Mouse (Mus musculus) G1E-ER4 (cell line): ENCODE measurements around the gene Pde4c. TPM values are rescaled to one million over a fixed set of nuclear protein-coding genes. Genes with fewer than 3 reads are reported as not detected.

Experiments
- GATA1 ChIP-seq: IDR thresholded peaks from one replicate; pipeline ENCODE4 v1.8.0; 2012; ENCODE audit warnings: low read length, inconsistent platforms
- polyA plus RNA-seq: library from polyadenylated mRNA; stranded (reverse); fragments of >175 nt; gene quantifications from 2 replicates; pipeline ENCODE4 v1.2.3, GENCODE M21; 2012

Gene Pde4c
- polyA plus RNA-seq, 1 experiment = 1.2 TPM

DNA sequence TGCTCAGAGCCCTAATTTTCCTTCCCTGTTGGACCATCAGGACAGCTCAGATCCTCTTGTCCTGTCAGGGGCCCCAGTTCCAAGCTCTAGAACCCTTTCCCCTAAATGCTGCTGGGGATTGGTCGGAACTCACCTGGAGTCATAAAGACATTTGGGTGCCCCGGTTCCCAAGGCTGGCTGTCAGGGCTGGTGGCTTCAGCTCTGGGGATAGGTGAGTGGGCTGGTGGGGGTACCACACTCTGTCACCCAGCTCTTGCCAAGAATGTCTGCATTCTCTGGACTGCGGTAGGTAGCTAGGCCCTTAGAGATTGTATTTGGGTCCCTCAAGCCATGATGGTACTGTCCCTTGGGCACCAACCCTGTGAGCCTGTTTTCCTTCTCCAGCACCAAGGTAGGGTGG is 20.2 kb upstream of the Pde4c start, which contains the start of gene Iqcn:
Gene Iqcn (plus strand): TSS at position 171 of the 400 bp plus-strand sequence.
- no peak for TF ChIP-seq GATA1

DNA sequence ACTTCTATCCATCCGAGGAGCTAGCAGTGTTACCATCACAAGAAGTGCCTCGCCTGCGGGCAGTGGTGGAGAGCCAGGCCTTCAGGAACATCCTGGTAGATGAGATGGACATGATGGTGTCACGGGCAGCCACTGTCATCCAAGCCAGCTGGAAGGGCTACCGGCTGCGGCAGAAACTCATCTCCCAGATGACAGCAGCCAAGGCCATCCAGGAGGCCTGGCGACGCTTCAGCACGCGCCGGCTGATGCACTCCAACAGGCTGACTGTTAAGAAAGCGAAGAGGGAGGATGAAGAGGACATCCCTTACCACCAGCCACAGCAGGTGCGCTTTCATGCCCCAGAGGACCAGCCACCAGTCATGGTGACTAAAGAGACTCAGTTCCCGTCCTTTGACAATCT is 15.2 kb upstream of the Pde4c start:
- TF ChIP-seq GATA1 = no peak

DNA sequence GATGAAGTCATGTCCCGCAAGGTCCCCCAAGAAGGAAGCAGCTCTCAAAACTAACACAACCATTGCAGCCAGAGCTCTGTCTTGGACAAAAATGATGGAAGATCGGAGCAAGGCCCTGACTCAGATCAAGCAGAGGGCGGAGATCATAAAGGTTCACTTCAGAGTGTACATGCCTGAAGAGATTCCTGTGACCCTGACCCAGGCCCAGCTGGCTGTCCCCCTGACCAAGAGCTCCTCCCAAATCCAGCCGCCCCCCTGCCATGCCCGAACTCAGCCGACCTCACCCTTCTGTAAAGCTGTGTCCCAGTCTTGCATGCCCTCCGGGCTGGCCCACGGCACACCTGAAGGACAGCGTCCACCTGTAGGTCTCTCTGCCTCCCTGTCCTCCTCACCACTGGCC is 13.7 kb upstream of the Pde4c start:
- no peak for TF ChIP-seq GATA1

DNA sequence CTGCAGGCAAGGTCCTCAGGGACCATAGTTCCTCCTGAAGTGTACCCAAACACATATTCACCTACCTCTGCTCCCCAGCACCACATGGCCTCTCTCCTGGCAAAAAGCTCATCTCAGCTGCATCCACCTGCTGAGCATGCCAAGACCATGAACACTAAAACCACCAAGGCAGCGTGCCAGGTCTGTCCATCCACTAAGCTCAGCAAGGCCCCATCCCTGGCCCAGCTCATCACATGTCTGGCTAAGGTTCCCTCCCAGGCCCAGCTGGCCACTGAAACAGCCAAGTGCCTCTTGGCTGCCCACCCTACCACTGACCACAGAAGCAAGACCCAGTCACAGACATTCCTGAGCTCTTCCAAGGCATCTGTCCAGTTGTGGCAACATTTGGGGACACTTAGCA is 13.2 kb upstream of the Pde4c start:
- TF ChIP-seq GATA1 = no peak

DNA sequence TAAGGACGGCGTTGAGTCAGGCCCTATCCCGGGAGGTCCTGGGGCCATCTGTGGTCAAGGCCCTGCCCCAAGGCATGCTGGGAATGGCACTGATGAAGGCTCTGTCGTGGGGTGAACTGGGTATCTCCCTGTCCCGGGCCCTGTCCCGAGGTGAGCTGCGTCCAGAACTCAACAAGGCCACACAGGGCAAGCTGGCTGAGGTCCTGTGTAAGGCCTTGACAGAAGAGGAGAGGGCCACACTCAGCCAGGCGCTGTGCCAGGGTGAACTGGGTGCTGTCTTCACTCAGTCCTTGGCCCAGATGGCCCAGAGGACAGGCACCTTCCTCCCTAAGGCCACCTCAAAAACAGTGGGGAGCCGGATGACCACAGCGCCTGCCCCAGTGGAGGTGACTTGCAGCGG is 12.5 kb upstream of the Pde4c start:
- no peak for TF ChIP-seq GATA1

DNA sequence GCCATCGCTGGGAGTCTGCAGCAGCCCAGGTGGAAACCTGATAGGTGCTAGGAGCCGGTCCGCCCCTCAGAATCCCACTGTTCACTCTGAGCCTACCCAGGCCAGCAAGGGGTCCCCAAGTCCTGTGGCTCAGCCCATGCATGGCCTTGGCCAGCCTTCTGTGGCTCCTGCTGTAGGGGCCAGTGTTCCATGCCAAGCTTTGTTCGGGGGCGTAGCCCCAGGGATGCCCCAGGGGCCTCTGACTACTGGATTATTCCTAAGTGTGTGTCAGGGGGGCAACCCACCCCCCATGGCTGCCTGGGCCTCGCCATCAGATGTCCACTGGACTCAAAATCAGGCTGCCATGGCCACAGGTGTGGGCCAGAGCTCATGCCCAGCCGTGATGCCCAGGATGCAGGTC is 9.5 kb upstream of the Pde4c start:
- no peak for TF ChIP-seq GATA1

DNA sequence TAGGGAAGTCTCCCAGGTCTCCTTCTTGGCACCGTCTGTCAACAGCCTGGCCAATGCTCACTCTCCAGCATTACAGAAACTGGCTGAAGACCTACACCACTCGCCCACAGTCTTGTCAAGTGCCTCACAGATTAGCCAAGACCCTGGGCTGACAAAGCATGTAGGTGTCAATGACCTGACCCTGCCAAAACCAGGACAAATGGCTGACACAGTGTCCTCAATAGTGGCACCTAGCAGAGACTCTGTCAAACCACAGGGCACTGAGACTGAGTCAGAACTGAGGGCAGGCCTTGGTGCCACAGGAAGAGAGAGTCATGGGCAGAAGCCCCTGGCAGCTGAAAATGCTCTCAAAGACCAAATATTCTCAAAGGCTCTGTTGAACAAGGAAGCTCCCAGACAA is 8.4 kb upstream of the Pde4c start:
- no peak for TF ChIP-seq GATA1

DNA sequence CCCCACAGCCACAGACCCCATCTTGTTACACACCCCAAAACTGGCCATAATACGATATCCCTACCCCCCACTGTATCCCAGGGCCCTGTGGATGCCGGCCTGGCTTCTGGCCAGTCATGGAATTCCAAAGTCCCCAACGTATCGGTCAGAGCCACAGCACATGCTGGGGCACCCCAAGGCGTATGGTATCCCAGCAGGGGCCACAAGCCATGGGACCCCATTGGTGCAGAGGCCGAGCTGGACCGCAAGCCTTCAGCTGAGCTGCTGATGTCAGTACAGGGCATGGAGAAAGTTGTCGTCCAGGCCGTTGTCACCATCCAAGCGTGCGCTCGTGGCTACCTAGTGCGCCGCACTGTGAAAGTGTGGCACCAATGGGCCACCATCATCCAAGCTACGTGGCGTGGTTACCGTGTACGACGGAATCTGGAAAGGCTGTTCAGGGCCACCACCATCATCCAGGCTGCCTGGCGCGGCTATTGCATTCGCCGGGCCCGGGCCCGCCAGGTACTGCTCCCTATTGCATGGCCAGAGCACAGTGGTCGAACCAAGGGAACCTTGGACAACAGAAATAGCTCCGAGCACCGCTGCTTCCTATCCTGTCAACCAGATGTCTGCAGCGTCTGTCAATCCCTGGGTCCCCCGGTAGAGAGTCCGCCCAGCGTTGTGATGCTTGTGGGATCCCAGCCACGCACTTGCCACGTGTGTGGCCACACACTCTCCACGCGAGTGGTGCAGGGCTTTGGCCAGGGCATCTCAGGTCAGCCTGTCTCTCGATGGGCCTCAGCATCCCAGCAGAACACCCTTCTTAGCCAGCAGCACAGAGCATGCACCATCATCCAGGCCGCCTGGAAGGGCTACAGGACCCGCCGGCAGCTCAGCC is 6.8 kb upstream of the Pde4c start:
- TF ChIP-seq GATA1 = no peak

DNA sequence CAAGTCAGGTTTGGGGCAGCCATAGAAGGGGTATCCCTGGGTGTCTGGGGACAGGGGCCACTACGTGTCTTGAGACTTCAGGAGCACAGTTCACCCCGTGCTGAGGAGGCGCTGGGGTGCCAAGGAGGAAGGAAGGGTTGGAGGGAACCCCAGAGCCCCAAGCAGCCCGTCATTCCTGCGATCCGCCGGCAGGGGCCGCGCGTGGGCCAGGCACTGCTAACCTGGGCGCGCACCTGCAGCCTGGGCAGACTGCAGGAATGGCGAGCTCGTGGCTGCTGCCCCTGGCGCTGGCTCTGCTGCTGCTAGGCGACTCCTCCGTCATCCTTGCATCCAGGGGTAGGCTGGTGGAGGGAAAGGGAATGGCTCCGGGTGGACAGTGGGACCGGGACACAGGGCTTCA is 5.2 kb upstream of the Pde4c start, which contains the start of gene Gm3336:
Gene Gm3336 (plus strand): TSS at position 247 of the 400 bp plus-strand sequence.
- no peak for TF ChIP-seq GATA1

DNA sequence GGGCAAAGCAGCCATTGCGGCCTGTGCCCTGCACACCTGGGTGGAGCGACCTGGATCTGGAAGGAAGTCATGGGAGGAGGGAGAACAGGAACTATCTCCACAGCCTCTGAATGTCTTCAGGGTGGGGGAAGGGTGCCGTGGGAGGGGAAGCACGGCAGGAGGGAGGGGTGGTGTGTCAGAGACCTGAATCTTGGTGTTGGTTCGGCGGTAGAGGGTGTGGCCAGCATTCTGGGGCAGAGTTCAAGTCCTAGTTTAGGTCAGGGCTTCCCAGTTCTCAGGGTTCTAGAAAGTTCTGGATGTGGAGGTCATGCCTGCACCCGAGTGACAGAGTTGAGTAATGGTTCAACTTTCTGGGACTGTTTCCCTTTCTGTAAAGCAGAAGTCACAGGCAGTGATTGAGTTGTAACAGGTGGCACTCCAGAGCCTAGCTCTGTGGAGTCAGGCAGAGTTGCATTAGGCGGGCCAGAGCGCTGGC is 3.7 kb upstream of the Pde4c start:
- TF ChIP-seq GATA1 = no peak

DNA sequence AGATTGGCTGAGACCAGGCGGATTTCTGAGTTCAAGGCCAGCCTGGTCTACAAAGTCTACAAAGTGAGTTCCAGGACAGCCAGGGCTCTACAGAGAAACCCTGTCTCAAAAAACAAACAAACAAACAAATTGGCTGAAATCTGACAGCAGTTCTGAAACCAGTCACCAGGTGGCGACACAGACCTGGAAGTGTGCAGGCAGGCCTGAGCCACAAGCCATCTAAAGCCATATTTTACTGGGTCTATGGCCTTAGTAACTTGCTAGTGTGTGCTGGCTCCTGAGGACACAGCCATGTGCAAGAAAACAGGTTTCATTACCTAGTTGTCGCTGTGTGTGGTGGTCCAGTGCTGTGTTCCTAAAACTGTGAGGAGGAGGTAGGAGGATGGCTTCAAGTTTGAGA is 2.8 kb upstream of the Pde4c start:
- no peak for TF ChIP-seq GATA1

DNA sequence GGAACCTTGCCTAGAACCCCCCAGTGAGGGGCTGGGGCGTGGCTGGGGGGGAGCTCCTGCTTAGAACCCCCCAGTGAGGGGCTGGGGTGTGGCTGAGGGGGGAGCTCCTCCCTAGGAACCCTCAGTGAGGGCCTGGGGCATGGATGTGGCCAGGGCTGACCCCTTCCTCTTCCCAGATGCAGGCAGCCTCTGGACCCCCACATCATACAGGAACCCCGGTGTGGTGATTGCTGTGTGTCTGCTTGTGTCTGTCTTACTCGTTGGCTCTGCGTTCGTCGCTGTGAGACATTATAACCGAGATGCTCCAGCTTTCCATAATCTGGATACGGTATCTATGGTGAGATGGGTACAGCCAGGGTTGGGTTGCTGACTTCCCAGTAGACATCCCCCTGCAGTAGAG is 1.9 kb upstream of the Pde4c start:
- no peak for TF ChIP-seq GATA1

DNA sequence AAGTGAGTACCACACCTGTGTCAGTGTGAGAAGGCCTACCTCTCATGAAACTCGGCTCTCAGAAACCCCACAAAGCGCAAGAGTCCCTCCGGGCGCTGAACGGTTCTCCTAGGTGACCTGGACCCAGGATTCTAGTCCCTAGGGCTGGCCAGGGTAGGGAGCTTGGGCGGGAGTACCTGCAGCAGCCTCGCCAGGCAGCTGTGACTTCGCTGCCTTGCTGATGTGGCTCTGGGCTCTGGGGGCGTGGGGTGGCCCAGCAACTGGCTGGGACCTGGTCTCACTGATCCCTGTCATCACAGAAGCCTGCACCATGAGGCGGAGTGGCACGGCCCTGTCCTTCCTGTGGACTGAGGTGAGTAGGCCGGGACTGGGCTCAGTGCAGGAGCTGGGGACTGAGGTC is 696 bp downstream of the Pde4c start:
- no peak for TF ChIP-seq GATA1

DNA sequence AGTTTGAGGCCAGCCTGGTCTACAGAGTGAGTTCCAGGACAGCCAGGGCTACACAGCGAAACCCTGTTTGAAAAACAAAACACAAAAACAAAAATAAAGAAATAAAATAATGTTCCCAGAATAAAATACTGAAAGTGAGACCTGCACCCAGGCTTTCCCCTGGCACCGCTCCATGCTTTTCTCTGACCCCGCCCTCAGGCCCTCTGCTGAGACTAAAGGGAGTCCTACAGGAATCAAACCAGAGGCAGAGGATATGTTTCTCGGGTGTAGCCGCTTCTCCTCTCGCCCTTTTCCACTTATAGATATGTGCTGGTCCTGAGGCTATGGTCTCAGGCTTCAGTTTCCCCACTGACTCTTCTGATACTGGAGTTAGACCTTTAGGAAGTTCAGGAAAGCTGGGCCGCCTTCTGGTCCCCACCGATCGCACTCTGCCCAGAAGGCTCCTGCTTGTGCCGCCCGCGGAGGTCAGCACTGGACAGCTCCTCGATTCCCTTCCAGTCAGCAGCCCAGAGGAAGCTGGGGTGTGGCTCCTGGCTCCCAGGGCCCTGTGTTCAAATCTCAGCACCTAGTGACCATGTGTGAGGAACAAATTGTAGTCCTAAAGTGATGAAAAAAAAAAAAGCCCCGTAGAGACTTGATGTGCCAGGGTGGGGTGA is 2.4 kb downstream of the Pde4c start:
- TF ChIP-seq GATA1 = no peak

DNA sequence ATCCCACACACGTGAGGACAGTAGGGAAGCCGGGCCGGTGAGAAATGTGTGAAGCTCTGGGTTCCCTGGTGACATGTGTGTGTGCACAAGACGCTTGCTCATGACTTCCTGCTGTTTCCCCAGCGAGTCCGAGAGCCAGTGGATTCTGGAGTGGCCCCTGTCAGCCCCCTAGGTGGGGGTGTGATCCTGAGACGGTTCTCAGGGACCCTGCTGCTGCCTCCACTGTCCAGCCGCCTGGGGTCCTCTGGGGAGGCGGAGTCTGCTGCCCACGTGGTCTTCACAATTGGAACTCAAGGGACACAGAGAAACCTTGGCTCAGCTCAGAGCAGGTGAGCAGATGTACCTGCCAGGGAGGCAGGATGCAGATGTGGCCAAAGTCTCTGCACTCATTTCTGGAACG is 3.2 kb downstream of the Pde4c start:
- TF ChIP-seq GATA1 = no peak

DNA sequence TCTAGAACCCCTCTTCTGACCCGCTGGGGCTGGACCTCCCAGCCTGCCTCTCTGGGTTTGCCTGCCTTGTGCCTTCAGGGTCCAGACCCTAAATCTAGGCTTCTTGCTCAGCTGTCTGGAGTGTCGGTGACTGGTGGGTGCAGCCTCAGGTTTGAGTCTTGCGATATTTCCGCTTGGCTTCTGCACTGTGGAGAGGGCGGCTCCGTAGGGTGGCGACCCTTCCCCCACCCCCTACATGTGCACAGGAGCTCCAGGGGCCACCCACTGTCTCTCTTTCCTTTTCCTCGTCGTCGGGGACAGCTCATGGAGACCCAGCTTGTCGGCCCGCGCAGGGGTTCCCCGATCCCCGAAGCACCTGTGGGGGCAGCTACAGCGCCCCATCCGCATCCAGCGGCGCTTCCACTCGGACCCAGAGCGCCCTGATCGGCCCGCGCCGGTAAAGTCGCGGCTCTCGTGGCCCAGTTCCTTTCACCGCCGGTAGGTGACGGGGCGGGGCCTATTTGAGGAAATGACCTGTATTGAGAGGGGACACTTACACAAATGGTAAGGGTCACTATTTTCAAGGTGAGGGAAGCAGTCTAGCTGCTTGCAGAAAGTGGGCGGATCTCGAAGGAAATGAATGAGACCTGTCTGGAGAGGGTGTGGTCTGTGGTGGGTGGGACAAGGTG is 6.4 kb downstream of the Pde4c start:
- TF ChIP-seq GATA1 = no peak
